Mouse (Mus musculus): ENCODE measurements around the gene Arhgap5. TPM values are rescaled to one million over a fixed set of nuclear protein-coding genes. Genes with fewer than 3 reads are reported as not detected.
"Not testable (repeated sequence)": the region's sequence is repeated elsewhere in the genome, so short reads cannot be mapped to it uniquely, and the experiment has no call there.

Arhgap5 gene
- polyA plus RNA-seq, 1 experiment from 2014 or later = 46.0 TPM

DNA sequence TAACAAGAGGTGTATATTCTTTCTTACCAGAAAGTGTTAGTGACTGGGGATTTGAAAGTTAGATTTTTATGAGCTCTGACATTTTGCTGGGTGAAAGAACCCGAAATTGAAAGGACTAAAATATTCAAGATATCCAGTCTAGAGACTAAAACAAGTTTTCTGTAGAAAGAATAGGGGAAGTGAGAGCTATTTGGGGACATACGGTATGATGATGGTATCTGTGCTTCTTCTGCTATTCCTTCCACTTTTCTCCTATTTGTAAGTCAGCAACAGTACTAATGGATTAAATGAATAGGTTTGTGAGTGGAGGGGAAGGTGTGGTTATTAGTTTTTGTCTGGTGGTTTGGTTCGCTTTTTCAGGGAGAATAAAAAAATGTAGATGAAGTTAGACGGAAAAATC is 37.5 kb downstream of the Arhgap5 start:
- peaks cover 2% of the 10 kb centered on the region; the same call in 1 of the 2 replicates for H3K4me1 ChIP-seq (replicated peaks)
- H3K9me3 ChIP-seq (replicated peaks) = no peaks in the 10 kb centered on the region
- no peak overlapping the region for H3K27ac ChIP-seq (ENCODE audit: poor library complexity, severe bottlenecking)
- H3K4me3 ChIP-seq = no peak overlapping the region
- WGBS = 76% methylated on average over 4 of the region's 4 CpGs
- ATAC-seq (ENCODE audit: insufficient number of reproducible peaks, low FRiP score) = no peak
- H3K36me3 ChIP-seq = peaks cover 2% of the 10 kb centered on the region; the same call in 1 of the 2 replicates
- no peaks in the 10 kb centered on the region for H3K27me3 ChIP-seq (replicated peaks)
- H3K4me2 ChIP-seq = no peak overlapping the region
- H3K9ac ChIP-seq = no peak overlapping the region

DNA sequence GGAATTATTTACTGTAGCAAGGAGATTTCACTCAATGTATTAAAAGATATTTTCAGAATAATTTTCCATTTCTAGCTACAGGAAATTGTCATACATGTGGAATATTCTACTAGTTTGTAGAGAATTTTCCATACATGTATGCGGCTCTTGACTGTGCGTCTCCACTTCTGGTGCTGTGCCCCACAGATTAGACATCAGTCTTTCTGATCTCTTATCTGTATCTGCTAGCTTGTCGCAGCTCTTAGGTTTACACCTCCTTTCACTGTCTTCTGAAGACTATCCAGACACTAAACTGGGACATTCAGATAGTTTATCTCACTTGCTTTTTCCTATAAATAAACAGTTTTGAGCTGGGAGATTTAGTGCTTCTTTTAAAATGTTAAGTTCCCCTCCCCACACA is 40.8 kb downstream of the Arhgap5 start:
- ATAC-seq (ENCODE audit: insufficient number of reproducible peaks, low FRiP score) = no peak
- H3K4me2 ChIP-seq = no peak overlapping the region
- H3K36me3 ChIP-seq = peaks cover 2% of the 10 kb centered on the region; the same call in 1 of the 2 replicates
- no peak overlapping the region for H3K9ac ChIP-seq
- 41% methylated on average over 3 of the region's 3 CpGs for WGBS
- H3K27ac ChIP-seq (ENCODE audit: poor library complexity, severe bottlenecking) = no peak overlapping the region
- H3K9me3 ChIP-seq (replicated peaks) = no peaks in the 10 kb centered on the region
- H3K4me3 ChIP-seq = no peak overlapping the region
- H3K4me1 ChIP-seq (replicated peaks) = peaks cover 2% of the 10 kb centered on the region; the same call in 1 of the 2 replicates
- no peaks in the 10 kb centered on the region for H3K27me3 ChIP-seq (replicated peaks)

GRCm38 (mm10) chr12:52552085-52552484 is 48.3 kb downstream of the Arhgap5 start:
- 92% methylated on average over 2 of the region's 2 CpGs for WGBS
- Histone ChIP-seq H3K27me3 (replicated peaks) (no peaks in the 10 kb centered on the region), H3K36me3 (peaks cover 7% of the 10 kb centered on the region), H3K27ac (ENCODE audit: poor library complexity, severe bottlenecking) (no peak overlapping the region), H3K9ac (no peak overlapping the region), H3K9me3 (replicated peaks) (no peaks in the 10 kb centered on the region), H3K4me2 (no peak overlapping the region), H3K4me1 (replicated peaks) (peaks cover 4% of the 10 kb centered on the region; the same call in 1 of the 2 replicates), H3K4me3 (no peak overlapping the region)
- ATAC-seq (ENCODE audit: insufficient number of reproducible peaks, low FRiP score) = no peak

DNA sequence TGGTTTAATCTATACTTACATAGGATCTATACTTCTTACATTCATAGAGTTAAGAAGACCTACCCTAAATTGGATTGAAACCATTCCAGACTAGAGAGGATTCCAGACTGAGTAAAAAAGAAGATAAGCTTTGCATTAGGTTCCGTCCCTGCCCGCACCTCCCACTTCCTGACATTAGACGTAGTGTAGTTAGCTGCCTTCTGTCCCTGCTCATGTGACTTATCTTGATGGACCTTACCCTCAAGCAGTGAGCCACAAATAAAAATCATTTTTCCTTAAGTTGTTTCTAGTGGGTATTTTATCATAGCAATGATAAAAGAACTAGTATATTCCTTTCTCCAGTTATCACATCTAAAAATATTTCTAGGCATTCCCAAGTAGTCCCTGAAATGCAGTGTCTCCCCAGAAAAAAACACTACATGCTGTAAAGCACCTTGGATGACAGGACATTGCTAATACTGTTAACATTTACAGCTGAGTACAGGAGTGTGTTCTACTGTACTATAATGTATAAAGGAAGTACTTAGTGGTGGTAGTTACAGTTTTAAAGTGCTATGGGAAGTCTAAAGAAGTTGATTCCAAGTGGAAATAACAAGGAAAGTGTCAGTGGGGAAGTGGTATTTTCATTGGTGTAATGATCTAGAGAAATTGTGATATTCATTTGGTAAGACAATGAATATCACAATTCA is 51.6 kb downstream of the Arhgap5 start:
- Histone ChIP-seq H3K4me2 (no peak overlapping the region), H3K4me1 (replicated peaks) (peaks cover 4% of the 10 kb centered on the region; the same call in 1 of the 2 replicates), H3K4me3 (no peak overlapping the region), H3K27me3 (replicated peaks) (no peaks in the 10 kb centered on the region), H3K27ac (ENCODE audit: poor library complexity, severe bottlenecking) (no peak overlapping the region), H3K36me3 (peaks cover 13% of the 10 kb centered on the region), H3K9ac (no peak overlapping the region), H3K9me3 (replicated peaks) (no peaks in the 10 kb centered on the region)
- no peak for ATAC-seq (ENCODE audit: insufficient number of reproducible peaks, low FRiP score)
- 12% methylated on average over 3 of the region's 3 CpGs for WGBS

- no peak overlapping the region for H3K9ac ChIP-seq
- no peaks in the 10 kb centered on the region for H3K27me3 ChIP-seq (replicated peaks)
- no peak overlapping the region for H3K4me3 ChIP-seq
- no peak overlapping the region for H3K4me2 ChIP-seq
- H3K9me3 ChIP-seq (replicated peaks) = no peaks in the 10 kb centered on the region
- no peak for ATAC-seq (ENCODE audit: insufficient number of reproducible peaks, low FRiP score)
- no peak overlapping the region for H3K27ac ChIP-seq (ENCODE audit: poor library complexity, severe bottlenecking)
- H3K36me3 ChIP-seq = peaks cover 22% of the 10 kb centered on the region
- 92% methylated on average over 5 of the region's 5 CpGs for WGBS
- H3K4me1 ChIP-seq (replicated peaks) = no peaks in the 10 kb centered on the region
Observed at GRCm38 (mm10) chr12:52565654-52566053, 61.9 kb downstream of the Arhgap5 start.

DNA sequence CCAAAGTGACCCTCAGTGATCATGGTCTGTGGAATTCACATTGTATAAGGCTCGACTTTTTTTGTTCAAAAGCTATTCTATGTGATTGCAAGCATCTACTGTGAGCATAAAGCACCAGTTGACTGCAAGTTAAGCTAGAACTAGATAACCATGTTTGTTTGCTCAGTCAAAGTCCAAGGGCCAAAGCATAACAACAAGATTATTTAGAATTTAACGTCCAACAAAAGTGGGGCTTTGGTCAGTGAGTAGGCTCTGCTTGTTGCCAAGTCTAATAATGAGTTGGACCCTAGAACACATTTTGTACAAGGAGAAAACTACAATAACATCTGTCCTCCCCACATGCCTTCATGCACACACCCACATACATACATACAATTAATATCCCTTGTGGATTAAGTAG is 69.6 kb downstream of the Arhgap5 start:
- Histone ChIP-seq H3K4me2 (no peak overlapping the region), H3K27ac (ENCODE audit: poor library complexity, severe bottlenecking) (no peak overlapping the region), H3K9ac (no peak overlapping the region), H3K4me1 (replicated peaks) (no peaks in the 10 kb centered on the region), H3K4me3 (no peak overlapping the region), H3K36me3 (peaks cover 9% of the 10 kb centered on the region), H3K27me3 (replicated peaks) (no peaks in the 10 kb centered on the region), H3K9me3 (replicated peaks) (no peaks in the 10 kb centered on the region)
- ATAC-seq (ENCODE audit: insufficient number of reproducible peaks, low FRiP score) = no peak
- WGBS = 89% methylated on average over 2 of the region's 2 CpGs

DNA sequence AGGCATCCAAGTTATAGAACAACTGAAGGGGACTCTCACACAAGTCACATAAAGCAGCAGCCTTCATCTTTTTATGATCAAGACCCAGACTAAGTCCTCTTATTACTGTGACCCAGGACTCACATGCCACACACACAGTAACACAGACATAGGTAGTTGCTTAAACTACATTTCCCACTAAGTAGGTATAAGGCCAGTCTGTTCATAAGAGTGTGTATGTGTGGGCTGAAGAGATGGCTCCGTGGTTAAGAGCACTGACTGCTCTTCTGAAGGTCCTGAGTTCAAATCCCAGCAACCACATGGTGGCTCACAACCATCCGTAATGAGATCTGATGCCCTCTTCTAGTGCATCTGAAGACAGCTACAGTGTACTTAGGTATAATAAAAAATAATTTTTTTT is 82.7 kb downstream of the Arhgap5 start:
- not testable (repeated sequence) for H3K27ac ChIP-seq (ENCODE audit: poor library complexity, severe bottlenecking); H3K4me3 ChIP-seq; H3K4me2 ChIP-seq; H3K4me1 ChIP-seq (replicated peaks); H3K9ac ChIP-seq; ATAC-seq (ENCODE audit: insufficient number of reproducible peaks, low FRiP score); H3K9me3 ChIP-seq (replicated peaks); H3K27me3 ChIP-seq (replicated peaks); H3K36me3 ChIP-seq
- WGBS = 71% methylated on average over 2 of the region's 2 CpGs

DNA sequence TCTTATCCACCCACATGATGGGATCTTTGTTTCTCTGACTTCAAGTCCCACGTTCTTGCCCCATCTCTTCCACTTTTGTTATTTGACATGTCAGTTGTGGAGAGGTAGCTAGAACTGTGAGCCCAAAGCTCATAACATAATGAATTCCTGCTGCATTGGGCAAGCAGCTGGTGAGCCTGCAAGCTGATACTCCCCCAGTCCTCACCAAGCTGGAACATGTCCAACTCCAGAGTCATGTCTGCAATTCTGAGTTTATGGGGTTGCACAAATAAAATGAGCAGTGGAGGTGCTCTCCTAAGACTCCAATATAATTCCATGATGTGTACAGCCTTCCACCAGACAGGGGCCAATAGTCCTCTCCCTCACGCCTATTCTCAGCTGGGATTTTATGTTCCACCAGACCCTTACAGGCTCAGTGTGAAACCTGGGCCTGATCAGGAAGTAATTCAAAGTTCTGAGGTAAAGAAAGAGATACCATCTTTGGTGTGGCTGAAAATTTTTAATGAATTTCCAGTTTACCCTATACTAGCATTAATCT is 83.8 kb downstream of the Arhgap5 start:
- H3K27me3 ChIP-seq (replicated peaks) = no peaks in the 10 kb centered on the region
- H3K4me1 ChIP-seq (replicated peaks) = no peaks in the 10 kb centered on the region
- H3K36me3 ChIP-seq = no peaks in the 10 kb centered on the region
- no peaks in the 10 kb centered on the region for H3K9me3 ChIP-seq (replicated peaks)
- H3K27ac ChIP-seq (ENCODE audit: poor library complexity, severe bottlenecking) = no peak overlapping the region
- no peak overlapping the region for H3K4me3 ChIP-seq
- no peak overlapping the region for H3K4me2 ChIP-seq
- ATAC-seq (ENCODE audit: insufficient number of reproducible peaks, low FRiP score) = no peak
- no peak overlapping the region for H3K9ac ChIP-seq
- WGBS = 73% methylated on average over 2 of the region's 2 CpGs

DNA sequence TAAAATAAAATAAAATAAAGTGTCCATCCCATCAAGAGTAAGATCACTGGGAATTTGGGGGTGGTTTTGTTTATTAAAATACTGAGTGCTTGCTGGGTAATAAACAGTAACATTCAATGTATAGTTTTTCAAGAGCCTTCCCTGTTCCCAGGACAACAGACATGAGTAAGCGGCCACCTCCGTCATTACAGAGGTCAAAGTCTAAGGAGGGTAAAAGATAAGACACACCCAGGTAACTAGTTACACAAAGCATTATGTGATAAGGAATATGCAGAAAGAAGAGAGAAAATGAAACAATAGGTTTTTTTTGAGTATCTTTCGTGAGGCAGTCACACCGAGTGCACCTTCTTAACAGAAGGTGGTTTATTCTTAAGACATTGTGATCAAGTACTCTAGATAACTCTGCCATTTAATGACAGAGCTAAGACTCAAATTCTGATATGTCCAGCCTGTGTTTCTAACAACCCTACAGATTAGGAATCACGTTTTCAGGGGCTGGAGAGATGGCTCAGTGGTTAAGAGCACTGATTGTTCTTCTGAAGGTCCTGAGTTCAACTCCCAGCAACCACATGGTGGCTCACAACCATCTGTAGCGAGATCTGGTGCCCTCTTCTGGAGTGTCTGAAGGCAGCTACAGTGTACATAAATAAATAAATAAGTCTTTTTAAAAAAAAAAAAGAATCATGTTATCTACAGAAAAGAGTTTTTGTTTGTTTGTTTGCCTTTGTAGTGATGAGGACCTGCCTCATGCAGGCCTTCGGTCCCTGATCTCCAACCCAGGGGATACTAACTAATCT is 91.8 kb downstream of the Arhgap5 start:
- no peak for ATAC-seq (ENCODE audit: insufficient number of reproducible peaks, low FRiP score)
- H3K9me3 ChIP-seq (replicated peaks) = peaks cover 8% of the 10 kb centered on the region
- 80% methylated on average over 7 of the region's 7 CpGs for WGBS

GRCm38 (mm10) chr12:52602471-52602870 is 98.7 kb downstream of the Arhgap5 start:
- no peak for ATAC-seq (ENCODE audit: insufficient number of reproducible peaks, low FRiP score)
- peak overlapping the region; percentile 79; the same call in 1 of the 2 replicates for H3K9ac ChIP-seq
- H3K4me2 ChIP-seq = peak overlapping the region; percentile 78
- 29% methylated on average over 2 of the region's 2 CpGs for WGBS
- H3K27ac ChIP-seq (ENCODE audit: poor library complexity, severe bottlenecking) = no peak overlapping the region
- H3K9me3 ChIP-seq (replicated peaks) = peaks cover 8% of the 10 kb centered on the region
- 0 out of 2 replicates have a peak, but pooled peaks cover 5% of the 10 kb centered on the region for H3K4me1 ChIP-seq (replicated peaks)
- no peaks in the 10 kb centered on the region for H3K36me3 ChIP-seq
- no peaks in the 10 kb centered on the region for H3K27me3 ChIP-seq (replicated peaks)
- peak overlapping the region; percentile 91 for H3K4me3 ChIP-seq

More for the DNA sequence above, 91.8 kb downstream of the Arhgap5 start:
- Histone ChIP-seq H3K27ac (ENCODE audit: poor library complexity, severe bottlenecking) (no peak overlapping the region), H3K4me3 (no peak overlapping the region), H3K4me1 (replicated peaks) (no peaks in the 10 kb centered on the region), H3K9ac (no peak overlapping the region), H3K4me2 (no peak overlapping the region), H3K27me3 (replicated peaks) (no peaks in the 10 kb centered on the region), H3K36me3 (no peaks in the 10 kb centered on the region)
